Mouse (Mus musculus) kidney, adult 2 months (tissue): Measurements from ENCODE around the gene Akt2. TPM values are rescaled to one million over a fixed set of nuclear protein-coding genes. Genes with fewer than 3 reads are reported as not detected.

Source experiments
- DNase-seq: peaks from one replicate; pipeline ENCODE4 v3.0.0; 2021
- H3K27ac ChIP-seq: fragments of 200-500 bp; 2 replicates; pipeline ENCODE4 v1.5.1; 2012; ENCODE audit warnings: low read depth, low read length, control low read depth, inconsistent platforms; ENCODE audit not compliant: insufficient read depth
- H3K27me3 ChIP-seq: fragments of 200-500 bp; replicated peaks from 2 replicates; pipeline ENCODE4 v1.6.1; 2012; ENCODE audit warnings: mild to moderate bottlenecking, moderate library complexity, low read length, inconsistent platforms; ENCODE audit not compliant: control insufficient read depth, insufficient read depth
- H3K36me3 ChIP-seq: fragments of 200-500 bp; 2 replicates; pipeline ENCODE4 v1.6.1; 2012; ENCODE audit warnings: mild to moderate bottlenecking, moderate library complexity, low read length, inconsistent platforms; ENCODE audit not compliant: control insufficient read depth, insufficient read depth
- H3K4me1 ChIP-seq: fragments of 200-500 bp; 2 replicates; pipeline ENCODE4 v1.6.1; 2011; ENCODE audit warnings: low read length; ENCODE audit not compliant: control insufficient read depth, insufficient read depth
- H3K4me3 ChIP-seq: fragments of 200-500 bp; 2 replicates; pipeline ENCODE4 v1.5.1; 2011; ENCODE audit warnings: mild to moderate bottlenecking, low read depth, low read length, control low read depth; ENCODE audit not compliant: insufficient read depth
- CTCF ChIP-seq: fragments of 200-500 bp; conservative IDR thresholded peaks from 2 replicates; pipeline ENCODE4 v1.5.1; 2011; ENCODE audit warnings: low read depth, mild to moderate bottlenecking, control low read depth, low read length, moderate library complexity, mixed read lengths; ENCODE audit not compliant: insufficient read depth, insufficient read length
- POLR2A ChIP-seq: fragments of 200-500 bp; IDR thresholded peaks from one replicate; pipeline ENCODE4 v1.6.1; 2011; ENCODE audit warnings: low read depth, low read length, control low read depth
- WGBS: fragments of 180-500 bp; shearing (Covaris S2); methylation state at CpG from one replicate; pipeline ENCODE4 v1.1.7; 2018; 5-methylcytosine and 5-hydroxymethylcytosine counted together
- polyA plus RNA-seq: library from polyadenylated mRNA; depleted of rRNA; stranded (reverse); fragments of >200 nt; gene quantifications from 2 replicates; pipeline ENCODE4 v1.2.3, GENCODE M21; 2012

Gene Akt2
- polyA plus RNA-seq, 1 experiment, result 89.2 TPM

DNA sequence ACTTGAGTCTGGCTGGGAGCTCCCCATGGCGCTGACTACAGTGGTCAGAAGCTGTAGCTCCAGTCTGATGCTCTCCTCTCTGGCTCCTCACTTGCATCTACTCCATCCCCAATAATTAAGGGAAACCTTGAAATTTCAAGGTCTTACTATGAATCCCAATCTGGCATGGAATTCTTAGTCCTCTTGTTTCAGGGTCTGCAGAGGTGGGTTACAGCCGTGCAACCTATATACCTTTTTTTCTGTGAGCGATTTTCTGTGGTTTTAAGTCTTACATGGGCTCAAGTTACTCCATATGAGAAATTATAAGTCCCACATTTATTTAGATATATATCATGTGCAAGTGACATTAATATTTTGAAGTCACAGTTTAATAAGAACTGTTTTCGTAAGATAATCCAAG, 1.3 kb upstream of the Akt2 start:
- H3K27ac ChIP-seq, result no peak overlapping the region
- H3K36me3 ChIP-seq, result no peaks in the 10 kb centered on the region
- H3K27me3 ChIP-seq, result no peaks in the 10 kb centered on the region
- 97% methylated on average over 4 of the region's 4 CpGs for WGBS
- DNase-seq, result no peak
- TF ChIP-seq CTCF, result no peak
- no peak for TF ChIP-seq POLR2A
- peaks cover 5% of the 10 kb centered on the region; the same call in 1 of the 2 replicates for H3K4me1 ChIP-seq
- no peak overlapping the region for H3K4me3 ChIP-seq

DNA sequence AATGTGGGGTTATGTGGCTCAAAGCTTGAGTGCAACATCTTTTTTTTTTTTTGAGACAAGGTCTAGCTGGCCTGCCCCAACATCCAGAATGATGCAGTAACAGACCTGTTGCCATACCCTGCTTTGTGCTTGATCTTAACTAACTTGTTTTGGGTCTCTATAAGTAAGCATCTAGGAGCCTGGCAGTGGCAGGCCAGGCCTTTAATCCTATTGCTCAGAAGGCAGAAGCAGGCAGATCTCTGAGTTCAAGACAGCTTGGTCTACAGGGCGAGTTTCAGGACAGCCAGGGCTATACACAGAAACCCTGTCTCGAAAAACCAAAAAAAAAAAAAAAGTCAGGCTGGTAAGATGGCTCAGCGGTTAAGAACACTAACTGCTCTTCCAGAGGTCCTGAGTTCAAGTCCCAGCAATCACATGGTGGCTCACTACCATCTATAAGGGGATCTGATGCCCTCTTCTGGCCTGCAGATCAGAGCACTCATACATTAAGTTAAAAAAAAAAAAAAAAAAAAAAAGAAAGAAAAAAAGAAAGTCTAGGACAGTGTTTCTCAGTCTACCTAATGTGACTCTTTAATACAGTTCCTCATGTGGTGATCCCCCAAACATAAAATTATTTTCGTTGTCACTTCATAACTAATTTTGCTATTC, 662 bp upstream of the Akt2 start:
- Histone ChIP-seq H3K4me1 (peaks cover 5% of the 10 kb centered on the region; the same call in 1 of the 2 replicates), H3K4me3 (peak overlapping the region; percentile 30), H3K36me3 (no peaks in the 10 kb centered on the region), H3K27me3 (no peaks in the 10 kb centered on the region), H3K27ac (peak overlapping the region; percentile 75; the same call in 1 of the 2 replicates)
- TF ChIP-seq CTCF (0 out of 2 replicates have a peak, but pooled peaks have one; percentile 2), POLR2A (no peak)
- DNase-seq, result peak; percentile 32
- 60% methylated on average over 4 of the region's 4 CpGs for WGBS

DNA sequence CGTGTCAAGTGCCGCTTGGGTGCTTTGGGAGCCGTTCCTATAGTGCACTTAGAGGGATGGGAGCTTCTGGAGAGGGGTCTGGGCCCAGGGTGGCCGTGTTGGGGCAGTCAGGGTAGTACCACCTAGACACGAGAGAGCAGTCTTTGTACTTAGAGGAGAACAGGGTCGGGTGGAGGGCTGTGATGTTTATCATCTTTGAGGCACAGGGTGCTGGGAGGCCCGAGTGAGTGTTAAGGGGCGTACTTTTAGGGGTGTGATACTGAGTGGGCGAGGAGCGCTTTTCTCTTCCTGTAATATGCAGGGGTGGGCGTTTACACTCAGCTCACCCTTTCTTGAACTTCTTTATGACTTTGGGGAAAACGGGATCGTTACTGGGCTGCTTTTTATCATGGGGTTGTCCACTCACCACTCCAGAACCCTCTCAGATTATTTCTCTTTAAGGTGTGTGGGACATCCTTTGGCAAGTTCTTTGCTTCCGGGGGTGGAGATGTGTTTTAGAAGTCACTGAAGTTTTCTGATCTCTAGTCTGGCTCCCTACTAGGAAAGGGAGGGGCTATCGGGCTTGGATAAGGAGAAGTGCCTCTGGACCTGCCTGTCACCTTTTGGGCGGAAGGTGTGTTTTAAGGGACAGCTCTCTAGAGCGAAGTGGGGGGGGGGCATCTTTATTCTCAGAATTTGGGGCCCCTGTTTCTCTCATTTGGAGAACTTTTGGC, 1.0 kb downstream of the Akt2 start:
- peak; percentile 75 for DNase-seq
- Histone ChIP-seq H3K27ac (peak overlapping the region; percentile 95), H3K4me1 (peaks cover 14% of the 10 kb centered on the region), H3K4me3 (peak overlapping the region; percentile 91), H3K27me3 (no peaks in the 10 kb centered on the region), H3K36me3 (no peaks in the 10 kb centered on the region)
- WGBS, result 2% methylated on average over 17 of the region's 17 CpGs
- TF ChIP-seq POLR2A (no peak), CTCF (no peak)

DNA sequence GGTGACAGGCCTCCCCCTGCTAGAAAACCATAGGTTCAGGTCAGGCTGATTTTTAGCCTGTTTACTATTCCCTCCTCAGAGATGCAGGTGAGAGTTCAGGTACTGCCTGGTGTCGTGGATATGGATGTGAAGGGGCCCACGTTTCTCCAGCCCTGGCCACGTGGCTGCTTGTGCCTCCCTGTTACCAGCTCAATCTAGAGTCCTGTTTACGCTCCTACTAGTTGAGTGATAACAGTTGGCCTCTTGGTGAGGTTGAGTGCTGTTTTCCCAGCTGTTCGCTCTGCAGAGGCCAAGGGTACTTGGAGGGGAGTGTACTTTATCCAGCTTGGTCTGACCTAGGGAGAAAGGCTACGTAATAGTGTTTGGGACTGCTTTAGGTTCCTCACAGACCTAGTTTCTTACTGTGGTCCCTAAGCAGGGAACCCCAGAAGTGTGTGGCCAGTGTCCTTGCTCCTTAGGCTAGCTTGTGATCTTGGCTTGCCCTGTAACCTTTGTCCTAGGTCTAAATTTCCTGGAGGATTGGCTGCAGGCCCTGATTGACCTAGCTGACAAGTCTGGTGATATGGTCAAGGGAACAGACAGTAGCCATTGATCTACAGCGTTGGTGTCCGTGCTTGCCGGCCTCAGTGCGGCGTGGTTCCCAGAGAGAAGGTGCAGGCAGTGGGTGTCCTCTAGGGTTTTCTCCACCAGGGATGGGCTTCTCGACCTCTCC, 1.7 kb downstream of the Akt2 start:
- WGBS, result 25% methylated on average over 12 of the region's 12 CpGs
- H3K4me1 ChIP-seq, result peaks cover 14% of the 10 kb centered on the region
- H3K36me3 ChIP-seq, result no peaks in the 10 kb centered on the region
- no peaks in the 10 kb centered on the region for H3K27me3 ChIP-seq
- H3K4me3 ChIP-seq, result peak overlapping the region; percentile 91
- DNase-seq, result peak; percentile 88
- peak overlapping the region; percentile 95 for H3K27ac ChIP-seq
- TF ChIP-seq CTCF (no peak), POLR2A (no peak)

DNA sequence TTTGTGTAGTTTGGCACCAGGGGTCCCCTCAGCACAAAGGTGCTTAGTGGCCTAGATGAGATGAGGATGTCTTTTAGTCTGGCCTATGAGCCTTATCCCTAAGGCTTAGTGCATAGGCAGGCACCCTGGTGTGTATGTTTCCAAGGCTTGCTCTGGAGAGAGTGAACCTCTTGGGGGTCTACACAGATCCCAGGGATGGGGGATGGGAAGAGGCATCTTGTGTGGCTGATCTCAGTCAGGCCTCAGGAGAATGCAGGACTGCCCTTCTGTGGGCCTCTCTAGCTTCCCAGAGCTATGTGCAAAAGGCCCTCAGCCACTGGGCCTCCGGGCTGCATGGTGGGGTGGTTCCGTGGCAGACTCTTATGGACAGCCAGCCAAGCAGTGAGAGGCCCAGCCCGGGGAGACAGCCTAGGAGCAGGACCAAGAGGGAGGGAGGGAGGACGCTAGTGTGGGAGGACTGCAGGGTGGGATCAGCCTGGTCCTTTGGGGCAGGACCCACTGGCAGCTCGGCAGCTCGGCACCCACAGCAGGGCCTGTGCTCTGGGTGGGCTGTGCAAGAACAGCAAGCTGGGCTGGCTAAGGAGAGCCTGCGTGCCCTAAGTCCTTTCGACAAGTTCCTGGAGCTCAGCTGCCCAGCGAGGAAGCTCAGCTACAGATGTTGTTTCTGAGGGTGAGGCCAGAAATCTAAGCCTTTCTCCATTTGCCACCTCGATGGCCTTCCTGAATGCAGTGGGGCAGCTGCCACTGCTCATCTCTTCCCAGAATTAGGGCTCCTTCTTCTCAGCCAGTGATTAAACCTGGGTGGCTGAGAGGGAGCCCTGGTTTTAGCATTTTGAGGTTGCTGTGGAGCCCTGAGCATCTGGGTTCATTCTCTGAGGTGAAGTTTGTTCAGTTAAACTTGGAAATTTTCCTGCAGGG, 5.5 kb downstream of the Akt2 start:
- TF ChIP-seq POLR2A (no peak), CTCF (no peak)

DNA sequence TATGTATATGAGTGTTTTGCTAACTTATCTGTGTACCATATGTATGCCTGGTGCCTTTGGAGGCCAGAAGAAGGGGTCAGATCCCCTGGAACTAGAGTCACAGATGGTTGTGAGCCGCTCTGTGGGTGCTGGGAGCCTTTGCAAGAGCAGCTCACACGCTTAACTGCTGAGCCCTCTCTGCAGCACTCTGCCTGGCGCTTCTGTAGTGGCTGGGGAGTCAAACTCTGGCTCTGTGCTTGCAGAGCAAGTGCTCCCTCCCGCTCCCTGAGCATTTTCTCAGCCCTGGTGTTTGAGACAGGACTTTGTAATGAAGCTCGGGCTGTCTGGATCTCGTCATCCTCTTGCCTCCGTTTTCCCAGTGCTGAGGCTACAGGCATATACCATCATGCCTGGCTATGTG, 6.7 kb downstream of the Akt2 start:
- TF ChIP-seq POLR2A, result no peak
- TF ChIP-seq CTCF, result no peak
- DNase-seq, result no peak
- peaks cover 19% of the 10 kb centered on the region for H3K4me1 ChIP-seq
- no peaks in the 10 kb centered on the region for H3K36me3 ChIP-seq
- 77% methylated on average over 7 of the region's 7 CpGs for whole genome bisulfite sequencing
- H3K27me3 ChIP-seq, result no peaks in the 10 kb centered on the region
- no peak overlapping the region for H3K27ac ChIP-seq
- no peak overlapping the region for H3K4me3 ChIP-seq

More for the DNA sequence above, 5.5 kb downstream of the Akt2 start:
- Histone ChIP-seq H3K36me3 (no peaks in the 10 kb centered on the region), H3K4me3 (no peak overlapping the region), H3K4me1 (peaks cover 14% of the 10 kb centered on the region), H3K27me3 (no peaks in the 10 kb centered on the region), H3K27ac (peak overlapping the region; percentile 4; the same call in 1 of the 2 replicates)
- 38% methylated on average over 10 of the region's 10 CpGs for WGBS
- peak; percentile 24 for DNase-seq

- H3K27ac ChIP-seq, result no peak overlapping the region
- WGBS, result 71% methylated on average over 4 of the region's 4 CpGs
- TF ChIP-seq CTCF (no peak), POLR2A (no peak)
These were observed 10.3 kb downstream of the Akt2 start for GRCm38 (mm10) chr7:27601628-27602027.

More at GRCm38 (mm10) chr7:27601628-27602027, 10.3 kb downstream of the Akt2 start:
- no peaks in the 10 kb centered on the region for H3K27me3 ChIP-seq
- no peaks in the 10 kb centered on the region for H3K36me3 ChIP-seq
- peaks cover 32% of the 10 kb centered on the region for H3K4me1 ChIP-seq
- H3K4me3 ChIP-seq, result no peak overlapping the region
- DNase-seq, result no peak
